Mouse (Mus musculus) CH12.LX (cell line): ENCODE measurements around the gene Cyp17a1. TPM values are rescaled to one million over a fixed set of nuclear protein-coding genes. Genes with fewer than 3 reads are reported as not detected.

Experiments
- DNase-seq: peaks from one replicate; pipeline ENCODE4 v3.0.0-alpha.2; 2013; ENCODE audit errors: extremely low read depth
- H3K27ac ChIP-seq: 2 replicates; pipeline ENCODE4 v1.5.1; 2012; ENCODE audit warnings: low read depth, mild to moderate bottlenecking, control low read depth, moderate library complexity; ENCODE audit not compliant: insufficient read depth
- H3K27me3 ChIP-seq: replicated peaks from 2 replicates; pipeline ENCODE3; 2012; ENCODE audit warnings: inconsistent platforms
- H3K36me3 ChIP-seq, 2 experiments: replicated peaks in 1 of 2; 2 replicates each; pipeline versions ENCODE3 to v1.6.1; 2012; ENCODE audit warnings: inconsistent platforms in 1 of 2, low read length in 1 of 2, mild to moderate bottlenecking in 1 of 2, mixed read lengths in 1 of 2, moderate library complexity in 1 of 2; ENCODE audit not compliant: control insufficient read depth in 1 of 2, insufficient read depth in 1 of 2
- H3K4me1 ChIP-seq, 2 experiments: 2 replicates each; pipeline ENCODE4 v1.6.1; 2012; ENCODE audit warnings: inconsistent platforms in 1 of 2, moderate library complexity in 1 of 2; ENCODE audit not compliant: insufficient read depth in 2 of 2, control insufficient read depth in 1 of 2
- H3K4me2 ChIP-seq: 2 replicates; pipeline ENCODE4 v1.6.1; 2012; ENCODE audit warnings: low read depth, mild to moderate bottlenecking, control low read depth; ENCODE audit not compliant: poor library complexity, insufficient read depth, severe bottlenecking
- H3K4me3 ChIP-seq, 3 experiments: fragments of 150-350 bp in 1 of 3; sonication (generic) in 1 of 3; replicated peaks in 1 of 3; 2 replicates each; pipeline versions ENCODE3 to v1.5.1; 2011 to 2012; ENCODE audit warnings: low read depth in 2 of 3, low read length in 2 of 3, mild to moderate bottlenecking in 2 of 3, moderate library complexity in 2 of 3, control low read depth in 1 of 3, improper control_type of control experiment in 1 of 3, inconsistent platforms in 1 of 3, mixed read lengths in 1 of 3; ENCODE audit not compliant: poor library complexity in 1 of 3
- H3K79me2 ChIP-seq: replicated peaks from 2 replicates; pipeline ENCODE4 v1.6.1; 2012; ENCODE audit warnings: mild to moderate bottlenecking, moderate library complexity; ENCODE audit not compliant: control insufficient read depth, poor library complexity, insufficient read depth, severe bottlenecking; ENCODE audit errors: extremely low read depth
- H3K9ac ChIP-seq: 2 replicates; pipeline ENCODE4 v1.6.1; 2012; ENCODE audit warnings: low read depth, mild to moderate bottlenecking, control low read depth, moderate library complexity; ENCODE audit not compliant: insufficient read depth
- H3K9me3 ChIP-seq: replicated peaks from 2 replicates; pipeline ENCODE3; 2012; ENCODE audit warnings: low read length, inconsistent platforms, mixed read lengths
- BHLHE40 ChIP-seq: IDR thresholded peaks from 2 replicates; pipeline ENCODE4 v1.6.1; 2011; ENCODE audit warnings: mild to moderate bottlenecking, low read depth, low read length, improper control_type of control experiment
- CHD1 ChIP-seq: IDR thresholded peaks from 2 replicates; pipeline ENCODE4 v1.6.1; 2012; ENCODE audit warnings: low read depth, low read length, improper control_type of control experiment, inconsistent platforms
- CTCF ChIP-seq, 2 experiments: IDR thresholded peaks in 1 of 2; conservative IDR thresholded peaks in 1 of 2; 2 replicates each; pipeline ENCODE4 v1.5.1; 2011 to 2012; ENCODE audit warnings: low read depth in 2 of 2, low read length in 2 of 2, improper control_type of control experiment in 1 of 2, inconsistent platforms in 1 of 2, mild to moderate bottlenecking in 1 of 2, moderate library complexity in 1 of 2
- GABPA ChIP-seq: IDR thresholded peaks from 2 replicates; pipeline ENCODE4 v1.6.1; 2012; ENCODE audit warnings: low read depth, low read length, improper control_type of control experiment, inconsistent platforms; ENCODE audit not compliant: insufficient replicate concordance
- HCFC1 ChIP-seq: IDR thresholded peaks from 2 replicates; pipeline ENCODE4 v1.6.1; 2012; ENCODE audit warnings: low read depth, mild to moderate bottlenecking, inconsistent platforms, low read length, improper control_type of control experiment
- JUN ChIP-seq: IDR thresholded peaks from 2 replicates; pipeline ENCODE4 v1.6.1; 2011; ENCODE audit warnings: low read depth, mild to moderate bottlenecking, low read length, improper control_type of control experiment, moderate library complexity; ENCODE audit not compliant: insufficient read depth
- KAT2A ChIP-seq: IDR thresholded peaks from 2 replicates; pipeline ENCODE4 v1.6.1; 2012; ENCODE audit warnings: low read length, improper control_type of control experiment, inconsistent platforms; ENCODE audit not compliant: insufficient replicate concordance
- MAX ChIP-seq: IDR thresholded peaks from 2 replicates; pipeline ENCODE4 v1.6.1; 2011; ENCODE audit warnings: low read length, improper control_type of control experiment
- PAX5 ChIP-seq: IDR thresholded peaks from 2 replicates; pipeline ENCODE4 v1.6.1; 2012; ENCODE audit warnings: low read length, inconsistent platforms, mixed read lengths
- POLR2AphosphoS2 ChIP-seq: IDR thresholded peaks from 2 replicates; pipeline ENCODE4 v1.6.1; 2011; ENCODE audit warnings: low read depth, low read length, improper control_type of control experiment
- RAD21 ChIP-seq: IDR thresholded peaks from 2 replicates; pipeline ENCODE4 v1.6.1; 2011; ENCODE audit warnings: low read depth, mild to moderate bottlenecking, low read length, improper control_type of control experiment, moderate library complexity
- SIN3A ChIP-seq: IDR thresholded peaks from 2 replicates; pipeline ENCODE4 v1.6.1; 2012; ENCODE audit warnings: low read length, improper control_type of control experiment, inconsistent platforms
- TCF12 ChIP-seq: IDR thresholded peaks from 2 replicates; pipeline ENCODE4 v1.6.1; 2014; ENCODE audit warnings: low read depth, mild to moderate bottlenecking, inconsistent platforms, low read length, improper control_type of control experiment
- UBTF ChIP-seq: IDR thresholded peaks from 2 replicates; pipeline ENCODE4 v1.6.1; 2012; ENCODE audit warnings: low read depth, mild to moderate bottlenecking, inconsistent platforms, low read length, improper control_type of control experiment, moderate library complexity
- USF1 ChIP-seq: IDR thresholded peaks from 2 replicates; pipeline ENCODE4 v1.6.1; 2014; ENCODE audit warnings: low read depth, mild to moderate bottlenecking, inconsistent platforms, low read length, improper control_type of control experiment
- dilution Hi-C: fragments of 300-500 bp; cut with MboI; formaldehyde crosslinking; loops from 2 replicates; pipeline ENCODE4 v1.14.3; 2020; ENCODE audit warnings: low sequenced_read_pairs; ENCODE audit not compliant: extremely low pct_unique_long_range_greater_than_20kb, extremely low pct_ligation_motif_present
- in situ Hi-C: fragments of 300-500 bp; cut with MboI; formaldehyde crosslinking; loops from 3 replicates; pipeline ENCODE4 v1.14.3; 2019; ENCODE audit warnings: low sequenced_read_pairs, low pct_ligation_motif_present, low pct_unique_long_range_greater_than_20kb, mixed read lengths
- polyA plus RNA-seq: library from polyadenylated mRNA; unstranded; fragments of >175 nt; gene quantifications from 2 replicates; pipeline ENCODE4 v1.2.1, GENCODE M21; 2012; ENCODE audit warnings: low read depth; ENCODE audit not compliant: insufficient read length
- total RNA-seq, 2 experiments: library from RNA; depleted of rRNA; stranded (reverse); fragments of 300-350 nt in 1 of 2; fragments of >200 nt in 1 of 2; gene quantifications; 2 replicates each; pipeline ENCODE4 v1.2.3; 2012 to 2014

Gene Cyp17a1
- total and polyA plus RNA-seq, 3 experiments, result not detected

DNA sequence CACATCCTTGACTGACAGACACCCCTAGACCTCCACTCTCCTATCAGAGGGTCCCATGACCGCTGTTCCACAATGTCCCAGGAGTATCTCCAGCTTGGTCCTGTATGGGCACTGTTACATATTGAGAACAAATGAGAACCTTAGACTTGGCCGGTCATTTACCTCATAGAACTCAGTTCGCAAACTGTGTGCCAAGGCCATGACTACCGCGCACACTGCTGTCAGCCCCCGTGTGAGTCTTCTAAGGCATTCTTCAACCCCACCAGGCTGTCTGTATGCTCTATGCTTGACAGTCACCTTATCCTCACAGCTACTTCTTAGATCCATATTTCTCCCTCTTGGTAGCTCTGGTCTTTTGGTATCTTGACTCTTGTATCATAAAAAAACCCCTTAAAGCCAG lies 53.5 kb downstream of the Cyp17a1 start:
- no peak for DNase-seq
- H3K4me2 ChIP-seq, result no peak overlapping the region
- dilution Hi-C loops, result no loop called here
- in situ Hi-C loops, result no loop called here
- peaks cover 7 to 90% of the 10 kb centered on the region in 2 experiments for H3K36me3 ChIP-seq
- H3K4me3 ChIP-seq, result no peak overlapping the region
- H3K27me3 ChIP-seq, result no peaks in the 10 kb centered on the region
- no peaks in the 10 kb centered on the region for H3K9me3 ChIP-seq
- H3K27ac ChIP-seq, result no peak overlapping the region
- TF ChIP-seq TCF12, result no peak
- no peak for TF ChIP-seq UBTF
- TF ChIP-seq CHD1, result no peak
- no peak for TF ChIP-seq USF1
- no peak for TF ChIP-seq HCFC1
- TF ChIP-seq POLR2AphosphoS2, result no peak
- TF ChIP-seq PAX5, result no peak
- H3K9ac ChIP-seq, result no peak overlapping the region
- H3K79me2 ChIP-seq, result no peaks in the 10 kb centered on the region; the same call in 1 of the 2 replicates
- H3K4me1 ChIP-seq, result peaks cover 0 to 9% of the 10 kb centered on the region in 2 experiments; a peak in 1 of 4 replicates

DNA sequence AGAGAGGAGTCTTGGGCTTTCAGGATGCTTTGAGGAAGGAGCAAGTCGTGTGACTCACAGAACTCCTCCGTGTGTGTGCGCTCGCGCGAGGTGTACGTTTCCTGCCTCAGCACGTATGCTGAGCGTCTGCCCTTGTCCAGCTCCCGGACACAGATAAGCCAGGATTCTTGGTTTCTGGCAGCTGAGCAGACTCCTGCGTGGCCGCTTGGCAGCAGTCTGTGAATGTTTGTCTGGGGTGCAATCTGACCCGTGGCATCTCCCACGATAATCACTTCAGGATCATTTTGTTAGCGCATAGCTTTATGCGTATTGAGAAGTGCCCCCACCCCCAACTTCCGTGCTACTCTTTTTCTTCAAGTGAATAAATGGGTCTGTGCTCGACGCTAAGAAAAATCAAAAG lies 54.0 kb downstream of the Cyp17a1 start:
- no peak for DNase-seq
- TF ChIP-seq SIN3A (no peak), HCFC1 (no peak), MAX (no peak), KAT2A (no peak), BHLHE40 (no peak)
- Histone ChIP-seq H3K27ac (no peak overlapping the region), H3K9ac (no peak overlapping the region), H3K27me3 (no peaks in the 10 kb centered on the region), H3K4me3 (no peak overlapping the region), H3K79me2 (no peaks in the 10 kb centered on the region; the same call in none of the 2 replicates), H3K4me2 (no peak overlapping the region), H3K36me3 (peaks cover 10 to 90% of the 10 kb centered on the region in 2 experiments), H3K4me1 (peaks cover 0 to 9% of the 10 kb centered on the region in 2 experiments; a peak in 1 of 4 replicates), H3K9me3 (no peaks in the 10 kb centered on the region)
- dilution Hi-C loops, result no loop called here
- in situ Hi-C loops, result no loop called here

DNA sequence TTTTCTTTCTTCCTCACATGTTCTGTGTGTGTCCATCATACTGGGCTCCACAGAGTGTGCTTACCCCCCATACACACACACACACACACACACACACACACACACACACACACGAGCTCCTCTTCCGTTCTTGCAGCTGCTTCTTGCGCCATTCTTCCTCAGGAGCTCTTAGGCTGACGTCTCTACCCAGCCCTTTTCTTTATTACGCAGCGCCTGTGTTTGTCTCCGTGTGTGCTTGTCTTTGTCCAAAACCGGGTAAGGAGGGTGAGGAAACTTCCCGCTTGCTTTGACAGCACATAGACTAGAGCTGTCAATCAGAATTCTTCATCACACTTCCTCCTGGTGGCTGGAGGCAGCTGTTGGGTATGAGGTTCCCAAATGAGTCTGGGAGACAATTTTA lies 54.6 kb downstream of the Cyp17a1 start:
- H3K36me3 ChIP-seq, result peaks cover 16 to 91% of the 10 kb centered on the region in 2 experiments
- in situ Hi-C loops, result no loop called here
- peaks cover 0 to 9% of the 10 kb centered on the region in 2 experiments; a peak in 1 of 4 replicates for H3K4me1 ChIP-seq
- H3K27me3 ChIP-seq, result no peaks in the 10 kb centered on the region
- H3K27ac ChIP-seq, result no peak overlapping the region
- no peak overlapping the region for H3K4me2 ChIP-seq
- H3K4me3 ChIP-seq, result no peak overlapping the region
- H3K9me3 ChIP-seq, result no peaks in the 10 kb centered on the region
- H3K9ac ChIP-seq, result no peak overlapping the region
- dilution Hi-C loops, result no loop called here
- TF ChIP-seq BHLHE40 (no peak), RAD21 (no peak), GABPA (no peak), JUN (no peak), CTCF (conservative IDR thresholded peaks at IDR 0.05 in 1 of 2, IDR thresholded peaks at IDR 0.05 in 1 of 2; ENCODE audit: low read depth in 2 of 2, low read length in 2 of 2) (no peak), HCFC1 (no peak), PAX5 (no peak)
- no peaks in the 10 kb centered on the region; the same call in none of the 2 replicates for H3K79me2 ChIP-seq
- no peak for DNase-seq
